Mouse (Mus musculus) duodenum, adult 2 months (tissue): ENCODE results near the gene Spata1. TPM values are rescaled to one million over a fixed set of nuclear protein-coding genes. Genes with fewer than 3 reads are reported as not detected.

Source experiments
- polyA plus RNA-seq: library from polyadenylated mRNA; depleted of rRNA; stranded (reverse); fragments of >200 nt; gene quantifications from 2 replicates; pipeline ENCODE4 v1.2.3, GENCODE M21; 2012; ENCODE audit warnings: low replicate concordance; rRNA removed

The Spata1 gene
- 0.09 TPM in 2 replicates for polyA plus RNA-seq

DNA sequence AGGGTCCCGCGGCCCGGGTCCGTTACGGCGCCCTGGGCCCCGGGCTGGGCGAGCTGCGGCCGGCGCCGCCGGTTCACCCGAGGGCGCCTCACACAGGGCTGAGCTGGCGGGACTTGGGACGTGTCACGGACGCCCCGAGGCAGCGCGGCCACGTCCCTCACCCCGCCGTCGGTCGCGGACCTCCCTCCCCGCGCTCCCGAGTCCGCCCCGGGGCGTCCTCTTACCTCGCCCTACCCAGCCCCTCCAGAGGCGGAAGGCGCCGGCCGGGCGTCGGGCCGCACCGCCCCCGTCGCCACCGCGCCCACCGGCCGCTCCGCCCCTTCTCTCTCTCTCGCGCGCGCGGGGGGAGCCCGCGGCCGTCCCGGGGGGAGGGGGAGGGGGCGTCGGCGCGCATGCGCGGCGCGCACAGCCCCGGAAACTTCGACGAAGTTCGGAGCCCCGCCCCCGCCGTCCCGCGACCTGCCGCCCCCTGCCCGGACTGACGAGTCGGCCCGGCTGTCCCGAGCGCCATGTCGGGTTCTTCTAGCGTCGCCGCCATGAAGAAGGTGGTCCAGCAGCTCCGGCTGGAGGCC is at the start of gene Spata1, which contains the start of gene Gng5:
Gene Spata1 (minus strand): TSS at position 323 of the 572 bp plus-strand sequence.
Gene Gng5 (plus strand): TSS at position 377 of the 572 bp plus-strand sequence.

DNA sequence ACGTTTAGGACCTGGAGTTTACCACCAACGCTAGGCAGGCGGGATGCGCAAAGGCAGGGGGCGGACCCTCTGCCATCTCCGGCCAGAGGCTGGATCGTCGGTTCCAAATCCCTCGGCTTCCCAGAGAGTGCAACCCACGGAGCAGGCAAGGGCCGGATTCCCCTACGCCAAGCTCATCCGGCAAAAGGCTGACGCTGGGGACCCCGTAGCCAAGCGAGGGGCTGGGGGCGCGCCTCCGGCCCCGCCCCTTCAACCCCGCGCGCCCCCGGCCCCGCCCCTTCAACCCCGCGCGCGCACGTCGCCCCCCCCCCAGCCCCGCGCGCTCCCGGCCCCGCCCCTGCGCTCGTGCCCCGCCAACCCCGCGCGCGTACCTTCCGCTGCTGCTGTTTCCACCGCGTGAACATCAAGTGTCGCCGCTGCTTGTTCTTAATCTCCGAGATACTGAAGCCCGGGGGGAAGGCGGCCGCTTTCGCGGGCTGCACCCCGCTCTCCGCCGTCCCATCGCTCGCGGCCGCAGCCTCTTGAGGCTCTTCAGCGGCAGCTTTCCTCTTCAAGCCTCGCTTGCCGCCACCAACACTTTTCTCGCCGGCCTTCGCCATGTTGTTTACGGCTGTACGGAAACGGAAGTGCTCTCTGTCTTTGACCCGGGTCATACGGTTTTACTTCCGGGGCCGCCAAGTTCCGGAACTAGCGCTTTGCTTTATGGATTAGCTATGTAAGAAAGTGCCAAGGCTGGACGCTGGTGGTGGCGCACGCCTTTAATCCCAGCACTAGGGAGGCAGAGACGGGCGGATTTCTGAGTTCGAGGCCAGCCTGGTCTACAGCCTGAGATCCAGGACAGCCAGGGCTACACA is 21.5 kb upstream of the Spata1 start, which contains the start of gene Rpf1:
Gene Rpf1 (minus strand): TSS at position 632 of the 854 bp plus-strand sequence.

DNA sequence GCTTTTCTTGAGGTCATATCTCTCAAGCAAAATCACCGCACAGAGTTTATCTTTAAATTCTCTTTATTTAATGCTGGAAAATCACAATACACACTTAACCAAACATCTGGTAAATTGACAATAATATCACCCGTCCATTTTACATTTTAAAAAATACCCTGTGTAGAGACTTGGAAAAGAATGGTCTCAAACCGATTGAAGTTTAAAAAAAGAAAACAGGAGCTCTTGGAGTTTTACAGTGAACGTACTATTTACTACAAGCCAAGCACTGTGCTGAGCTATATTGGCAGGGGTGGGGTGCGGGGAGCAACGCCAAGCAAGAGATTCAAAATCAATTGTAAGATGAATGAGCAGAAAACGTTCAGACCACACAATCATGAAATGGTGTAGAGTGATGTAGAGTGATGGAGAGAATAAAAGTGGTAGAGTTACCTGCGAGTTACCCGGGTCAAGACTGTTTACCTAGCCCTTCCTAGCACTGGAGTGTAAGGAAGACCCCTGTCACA is 49.8 kb downstream of the Spata1 start, which contains the start of gene Ctbs:
Gene Ctbs (plus strand): TSS at position 51 of the 506 bp plus-strand sequence.

Other genes with a start within 250 kb of the Spata1 start
- 4.0 and 9.2 TPM in 2 replicates for gene Ssx2ip, start 95.1 kb downstream of the Spata1 start, polyA plus RNA-seq
- 0.79 and 0.83 TPM in 2 replicates for gene Ctbs, start 50.0 kb downstream of the Spata1 start, polyA plus RNA-seq
- gene Gng5, start 54 bp upstream of the Spata1 start, polyA plus RNA-seq = 501 and 653 TPM in 2 replicates
- gene Rpf1, start 21.7 kb upstream of the Spata1 start, polyA plus RNA-seq = 2.0 and 2.1 TPM in 2 replicates
- gene Uox, start 70.7 kb upstream of the Spata1 start, polyA plus RNA-seq = not detected in 2 replicates
- gene Dnase2b, start 115.8 kb upstream of the Spata1 start, polyA plus RNA-seq = not detected in 2 replicates
- not detected in 2 replicates for gene 4930503B20Rik, start 151.6 kb upstream of the Spata1 start, polyA plus RNA-seq
- not detected in 2 replicates for gene Samd13, start 185.8 kb upstream of the Spata1 start, polyA plus RNA-seq